Mouse (Mus musculus): ENCODE results near the gene Col8a1. TPM values are rescaled to one million over a fixed set of nuclear protein-coding genes. Genes with fewer than 3 reads are reported as not detected.

The Col8a1 gene
- polyA plus RNA-seq, 1 experiment = 1.2 TPM

DNA sequence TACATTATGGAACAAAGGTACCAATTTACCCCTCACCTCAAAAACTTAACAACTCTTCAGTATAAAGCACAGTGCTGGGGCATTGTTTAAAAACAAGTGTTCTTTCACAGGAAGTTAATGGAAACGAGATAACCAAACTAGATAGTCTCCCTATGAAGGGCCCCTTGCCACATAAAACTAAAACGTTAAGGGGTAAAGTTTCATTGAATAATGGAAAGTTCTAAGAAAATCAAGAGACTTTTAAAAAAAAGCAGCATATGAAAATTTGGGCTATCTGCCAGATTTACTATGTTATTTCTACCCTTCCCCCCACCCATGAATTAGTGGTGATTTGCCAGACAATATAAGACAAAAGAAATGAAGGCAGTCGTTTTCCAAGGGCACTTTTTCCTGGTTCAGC, 169.3 kb downstream of the Col8a1 start:
- Histone ChIP-seq H3K4me1 (ENCODE audit: control insufficient read depth, insufficient read depth, low read length) (no peaks in the 10 kb centered on the region), H3K27ac (ENCODE audit: insufficient read depth, low read length) (no peak overlapping the region), H3K36me3 (ENCODE audit: control insufficient read depth, insufficient read depth, low read length, poor library complexity, severe bottlenecking) (no peaks in the 10 kb centered on the region), H3K27me3 (ENCODE audit: control insufficient read depth, insufficient read depth, low read length, poor library complexity, severe bottlenecking) (no peaks in the 10 kb centered on the region), H3K9ac (ENCODE audit: low read depth, poor library complexity, severe bottlenecking) (no peak overlapping the region), H3K9me3 (replicated peaks; ENCODE audit: control insufficient read depth, insufficient read depth, low read length, poor library complexity, severe bottlenecking) (no peaks in the 10 kb centered on the region), H3K4me3 (ENCODE audit: low read depth, low read length) (no peak overlapping the region)
- TF ChIP-seq POLR2A (IDR thresholded peaks at IDR 0.05; ENCODE audit: insufficient read depth, low read length) (no peak), CTCF (IDR thresholded peaks at IDR 0.05; ENCODE audit: low read depth, low read length) (no peak), EP300 (IDR thresholded peaks at IDR 0.05; ENCODE audit: insufficient read depth, low read depth, low read length) (no peak)

DNA sequence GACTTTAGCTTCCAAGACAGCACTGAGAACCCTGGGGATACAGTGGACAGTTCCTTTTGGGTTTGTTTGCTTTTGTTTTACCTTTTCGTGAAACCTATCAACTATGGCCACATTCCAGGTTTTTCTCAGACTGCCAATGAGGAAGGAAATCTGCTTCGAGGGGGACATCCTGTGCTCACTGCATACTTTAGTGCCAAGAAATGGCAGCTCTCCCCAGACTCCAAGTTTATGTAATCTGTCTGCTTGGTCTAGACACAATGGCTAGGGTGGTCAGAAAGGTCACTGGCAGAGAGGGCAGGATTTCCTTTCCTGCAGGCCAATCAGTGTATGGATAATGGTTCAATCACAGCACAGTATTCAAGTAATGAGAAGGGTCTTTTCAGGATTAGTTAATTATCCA, 172.5 kb downstream of the Col8a1 start:
- Histone ChIP-seq H3K9me3 (replicated peaks; ENCODE audit: control insufficient read depth, insufficient read depth, low read length, poor library complexity, severe bottlenecking) (no peaks in the 10 kb centered on the region), H3K27me3 (ENCODE audit: control insufficient read depth, insufficient read depth, low read length, poor library complexity, severe bottlenecking) (no peaks in the 10 kb centered on the region), H3K4me3 (ENCODE audit: low read depth, low read length) (no peak overlapping the region), H3K36me3 (ENCODE audit: control insufficient read depth, insufficient read depth, low read length, poor library complexity, severe bottlenecking) (no peaks in the 10 kb centered on the region), H3K4me1 (ENCODE audit: control insufficient read depth, insufficient read depth, low read length) (no peaks in the 10 kb centered on the region), H3K9ac (ENCODE audit: low read depth, poor library complexity, severe bottlenecking) (no peak overlapping the region), H3K27ac (ENCODE audit: insufficient read depth, low read length) (no peak overlapping the region)
- TF ChIP-seq POLR2A (IDR thresholded peaks at IDR 0.05; ENCODE audit: insufficient read depth, low read length) (no peak), CTCF (IDR thresholded peaks at IDR 0.05; ENCODE audit: low read depth, low read length) (no peak), EP300 (IDR thresholded peaks at IDR 0.05; ENCODE audit: insufficient read depth, low read depth, low read length) (no peak)

DNA sequence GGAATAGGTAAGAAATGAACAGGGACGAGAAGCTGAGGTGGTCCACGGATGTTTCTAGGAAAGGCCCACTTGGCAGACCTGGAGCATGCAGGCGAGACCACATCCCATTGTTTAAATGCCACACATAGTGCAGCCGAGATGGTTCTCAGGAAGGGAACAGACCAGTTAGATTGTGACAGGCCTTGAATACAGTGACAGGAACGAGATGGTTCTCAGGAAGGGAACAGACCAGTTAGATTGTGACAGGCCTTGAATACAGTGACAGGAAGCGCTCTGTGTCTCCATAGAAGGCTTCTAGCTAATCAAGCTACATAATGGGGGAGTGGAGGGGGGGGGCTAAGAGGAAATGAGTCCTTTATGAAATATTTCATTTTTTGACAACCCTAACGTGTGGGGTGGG, 174.5 kb downstream of the Col8a1 start:
- H3K4me1 ChIP-seq (ENCODE audit: control insufficient read depth, insufficient read depth, low read length) = peaks cover 7% of the 10 kb centered on the region
- no peaks in the 10 kb centered on the region for H3K9me3 ChIP-seq (replicated peaks; ENCODE audit: control insufficient read depth, insufficient read depth, low read length, poor library complexity, severe bottlenecking)
- H3K9ac ChIP-seq (ENCODE audit: low read depth, poor library complexity, severe bottlenecking) = no peak overlapping the region

DNA sequence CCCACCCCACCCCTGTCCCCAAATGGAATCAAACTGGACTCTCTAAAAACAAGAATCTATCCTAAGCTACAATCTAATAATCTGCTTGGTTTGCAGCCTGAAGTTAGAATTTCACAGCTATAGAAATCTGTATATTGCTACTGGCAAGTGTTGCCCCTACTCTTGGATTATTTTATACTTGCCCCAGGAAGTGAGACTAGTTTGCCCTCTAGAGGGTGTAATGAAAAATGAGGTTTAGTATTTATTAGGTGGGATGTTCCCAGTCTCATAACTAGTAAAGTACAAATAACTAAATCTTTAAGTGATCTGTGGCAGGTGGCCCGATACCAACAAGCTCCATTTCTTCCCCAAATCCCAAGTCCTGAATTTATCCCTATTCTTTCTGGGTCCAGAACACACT, 177.0 kb downstream of the Col8a1 start:
- H3K27ac ChIP-seq (ENCODE audit: insufficient read depth, low read length) = no peak overlapping the region
- peaks cover 7% of the 10 kb centered on the region for H3K4me1 ChIP-seq (ENCODE audit: control insufficient read depth, insufficient read depth, low read length)
- H3K4me3 ChIP-seq (ENCODE audit: low read depth, low read length) = no peak overlapping the region
- no peaks in the 10 kb centered on the region for H3K27me3 ChIP-seq (ENCODE audit: control insufficient read depth, insufficient read depth, low read length, poor library complexity, severe bottlenecking)
- no peaks in the 10 kb centered on the region for H3K36me3 ChIP-seq (ENCODE audit: control insufficient read depth, insufficient read depth, low read length, poor library complexity, severe bottlenecking)
- H3K9ac ChIP-seq (ENCODE audit: low read depth, poor library complexity, severe bottlenecking) = no peak overlapping the region
- TF ChIP-seq CTCF (IDR thresholded peaks at IDR 0.05; ENCODE audit: low read depth, low read length) (no peak), EP300 (IDR thresholded peaks at IDR 0.05; ENCODE audit: insufficient read depth, low read depth, low read length) (no peak), POLR2A (IDR thresholded peaks at IDR 0.05; ENCODE audit: insufficient read depth, low read length) (no peak)
- no peaks in the 10 kb centered on the region for H3K9me3 ChIP-seq (replicated peaks; ENCODE audit: control insufficient read depth, insufficient read depth, low read length, poor library complexity, severe bottlenecking)

More for the DNA sequence above, 174.5 kb downstream of the Col8a1 start:
- Histone ChIP-seq H3K4me3 (ENCODE audit: low read depth, low read length) (no peak overlapping the region), H3K27ac (ENCODE audit: insufficient read depth, low read length) (no peak overlapping the region), H3K27me3 (ENCODE audit: control insufficient read depth, insufficient read depth, low read length, poor library complexity, severe bottlenecking) (no peaks in the 10 kb centered on the region), H3K36me3 (ENCODE audit: control insufficient read depth, insufficient read depth, low read length, poor library complexity, severe bottlenecking) (no peaks in the 10 kb centered on the region)
- no peak for TF ChIP-seq EP300 (IDR thresholded peaks at IDR 0.05; ENCODE audit: insufficient read depth, low read depth, low read length)
- TF ChIP-seq CTCF (IDR thresholded peaks at IDR 0.05; ENCODE audit: low read depth, low read length) = no peak
- no peak for TF ChIP-seq POLR2A (IDR thresholded peaks at IDR 0.05; ENCODE audit: insufficient read depth, low read length)

DNA sequence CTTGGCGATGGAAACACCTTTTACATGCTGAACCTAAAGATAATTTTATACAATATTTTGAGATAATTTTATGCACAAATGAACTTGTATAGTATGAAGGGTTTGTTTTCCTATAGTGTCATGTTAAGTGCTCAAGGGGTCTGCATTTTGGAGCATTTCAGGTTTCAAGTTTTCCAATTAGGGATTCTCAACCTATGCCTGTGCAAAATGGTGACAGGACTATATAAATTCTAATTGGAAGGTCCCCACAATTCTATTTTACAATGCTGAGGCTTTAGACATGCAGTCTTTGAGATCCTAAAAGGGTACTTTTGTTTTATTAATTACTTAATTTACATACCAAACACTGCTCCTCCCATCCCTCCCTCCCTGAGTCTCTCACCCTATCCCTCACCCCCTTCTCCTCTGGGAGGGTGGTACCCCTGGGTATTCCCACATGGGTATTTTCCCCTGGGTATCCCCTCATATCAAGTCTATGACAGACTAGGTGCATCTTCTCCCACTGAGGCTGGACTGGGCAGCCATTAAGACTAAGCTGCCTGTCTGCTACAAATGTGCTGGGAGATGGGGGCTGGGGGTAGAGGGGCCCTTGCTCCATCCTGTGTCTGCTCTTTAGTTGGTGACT, 178.7 kb downstream of the Col8a1 start:
- TF ChIP-seq EP300 (IDR thresholded peaks at IDR 0.05; ENCODE audit: insufficient read depth, low read depth, low read length) (no peak), POLR2A (IDR thresholded peaks at IDR 0.05; ENCODE audit: insufficient read depth, low read length) (no peak), CTCF (IDR thresholded peaks at IDR 0.05; ENCODE audit: low read depth, low read length) (no peak)
- Histone ChIP-seq H3K4me1 (ENCODE audit: control insufficient read depth, insufficient read depth, low read length) (peaks cover 7% of the 10 kb centered on the region), H3K4me3 (ENCODE audit: low read depth, low read length) (no peak overlapping the region), H3K27ac (ENCODE audit: insufficient read depth, low read length) (no peak overlapping the region), H3K27me3 (ENCODE audit: control insufficient read depth, insufficient read depth, low read length, poor library complexity, severe bottlenecking) (no peaks in the 10 kb centered on the region), H3K9ac (ENCODE audit: low read depth, poor library complexity, severe bottlenecking) (no peak overlapping the region), H3K9me3 (replicated peaks; ENCODE audit: control insufficient read depth, insufficient read depth, low read length, poor library complexity, severe bottlenecking) (no peaks in the 10 kb centered on the region), H3K36me3 (ENCODE audit: control insufficient read depth, insufficient read depth, low read length, poor library complexity, severe bottlenecking) (no peaks in the 10 kb centered on the region)

Other genes with a start within 250 kb of the Col8a1 start
- 12.9 and 14.1 TPM in 2 replicates for gene Cmss1, start 147.9 kb downstream of the Col8a1 start, polyA plus RNA-seq (2011; ENCODE audit: insufficient read depth, insufficient read length, low read depth, missing spikeins)